Mouse (Mus musculus): Measurements from ENCODE around the gene Mylk4.

The Mylk4 gene

DNA sequence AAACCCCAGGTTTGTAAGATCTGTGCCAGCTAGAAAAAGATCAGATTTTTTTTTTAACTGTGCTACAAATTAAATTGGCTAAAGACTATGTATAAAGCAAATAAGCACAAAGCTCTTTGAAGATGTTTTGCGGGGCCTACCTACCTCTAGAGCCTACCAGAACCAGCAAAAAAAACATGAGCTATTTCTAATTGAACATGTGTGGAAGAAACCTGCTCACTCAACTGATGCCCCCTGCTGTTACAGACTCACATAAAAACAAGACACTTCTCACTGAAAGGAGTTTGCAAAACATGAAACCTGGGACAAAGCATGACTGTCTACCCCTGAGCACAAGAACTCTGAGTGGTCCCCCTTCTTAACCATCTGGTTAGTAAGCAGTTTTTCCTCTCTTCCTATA lies 13.3 kb upstream of the Mylk4 start:
- DNase-seq (ENCODE audit: low read depth, low spot score), result no peak

DNA sequence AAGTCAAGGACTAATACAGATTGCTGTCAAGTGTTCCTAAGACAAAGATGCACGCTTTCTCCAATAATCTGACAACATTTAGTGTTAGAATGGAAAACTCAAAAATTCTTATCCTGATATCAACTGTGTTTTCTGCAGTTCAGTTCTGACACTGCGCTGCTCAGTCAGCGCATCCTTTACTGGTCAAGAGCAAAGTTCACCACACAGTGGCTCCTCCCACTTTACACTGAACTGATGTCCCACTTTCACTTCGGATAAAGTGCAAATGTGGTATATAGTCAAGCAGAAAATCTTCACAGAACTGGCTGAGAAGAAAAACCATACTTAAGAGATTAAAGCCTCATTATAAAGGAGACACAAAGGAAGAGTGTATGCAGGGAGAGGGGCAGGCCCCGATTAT lies 11.4 kb upstream of the Mylk4 start:
- no peak for DNase-seq (ENCODE audit: low read depth, low spot score)

DNA sequence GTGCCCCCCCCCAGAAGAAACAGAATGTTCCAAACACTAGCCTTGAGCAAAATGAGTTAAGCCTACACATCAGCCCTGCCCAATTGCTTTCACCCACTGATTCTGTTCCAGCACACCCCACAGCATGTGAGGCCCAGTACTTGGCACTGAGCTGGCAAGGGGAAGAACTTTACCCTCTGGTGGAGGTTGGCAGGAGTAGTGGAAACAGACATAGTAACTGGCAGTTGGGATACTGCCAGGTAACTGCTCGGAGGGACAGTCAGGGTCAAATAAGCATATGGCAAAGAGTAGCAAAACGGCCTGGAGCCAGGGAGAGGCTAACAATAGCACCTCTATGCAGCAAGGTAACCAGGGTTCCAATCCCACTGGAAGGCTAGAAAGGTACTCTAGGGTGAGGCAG lies 10.9 kb upstream of the Mylk4 start:
- no peak for DNase-seq (ENCODE audit: low read depth, low spot score)

DNA sequence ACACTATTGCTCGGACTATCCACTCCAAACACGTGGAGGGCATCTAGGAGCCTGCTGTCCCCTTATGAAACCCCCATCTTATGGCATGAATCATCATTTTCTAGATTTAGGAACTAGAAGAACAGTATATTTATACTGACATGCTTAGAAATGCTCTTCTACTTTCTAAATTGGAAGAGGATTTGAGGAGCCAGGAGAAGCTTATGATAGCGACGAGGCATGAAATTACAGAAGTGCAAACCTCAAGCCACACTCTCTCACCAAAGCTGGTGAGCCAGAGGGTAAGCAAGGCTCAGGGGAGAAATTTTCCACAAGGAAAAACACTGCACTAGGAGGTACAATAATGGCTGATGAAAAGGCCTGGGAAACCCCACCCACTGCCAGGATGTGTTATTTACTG lies 6.0 kb upstream of the Mylk4 start:
- DNase-seq (ENCODE audit: low read depth, low spot score), result no peak

DNA sequence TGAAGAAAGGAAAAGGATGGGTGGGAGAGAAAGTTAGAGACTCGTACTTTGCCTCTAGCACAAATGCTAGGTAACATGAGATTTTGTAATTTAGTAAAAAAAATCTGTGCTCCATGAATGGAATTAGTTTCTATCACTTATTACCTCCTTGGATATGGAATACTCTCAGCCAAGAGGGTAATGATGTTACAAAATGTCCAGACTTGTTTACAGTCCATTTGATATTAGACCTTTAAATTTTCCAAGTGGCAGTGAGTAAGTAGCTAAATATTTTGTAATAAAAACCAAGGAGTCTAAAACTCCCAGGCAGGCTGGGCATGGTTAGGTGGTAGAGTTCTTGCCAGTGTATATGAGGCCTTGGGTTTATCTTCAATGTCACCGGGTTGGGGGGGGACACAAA lies 3.8 kb upstream of the Mylk4 start:
- DNase-seq (ENCODE audit: low read depth, low spot score), result no peak

DNA sequence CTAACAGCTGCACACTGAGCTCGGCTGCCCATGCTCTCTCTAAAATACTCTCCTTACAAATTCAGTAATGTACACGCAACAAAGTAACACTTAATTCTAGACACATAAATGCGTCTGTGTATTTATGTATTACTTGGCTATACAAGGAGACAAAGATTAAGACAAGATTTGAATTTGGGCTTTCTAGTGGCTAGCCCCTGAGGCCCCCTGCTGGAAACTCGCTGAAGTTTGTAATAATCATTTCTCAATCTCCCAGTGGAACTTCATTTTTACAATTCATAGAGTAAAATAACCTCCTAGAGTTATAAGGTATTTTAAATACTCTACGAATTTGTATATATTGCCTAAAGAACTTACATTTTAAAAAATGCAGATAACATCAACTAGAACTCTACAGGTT lies 699 bp downstream of the Mylk4 start:
- DNase-seq (ENCODE audit: low read depth, low spot score), result no peak

DNA sequence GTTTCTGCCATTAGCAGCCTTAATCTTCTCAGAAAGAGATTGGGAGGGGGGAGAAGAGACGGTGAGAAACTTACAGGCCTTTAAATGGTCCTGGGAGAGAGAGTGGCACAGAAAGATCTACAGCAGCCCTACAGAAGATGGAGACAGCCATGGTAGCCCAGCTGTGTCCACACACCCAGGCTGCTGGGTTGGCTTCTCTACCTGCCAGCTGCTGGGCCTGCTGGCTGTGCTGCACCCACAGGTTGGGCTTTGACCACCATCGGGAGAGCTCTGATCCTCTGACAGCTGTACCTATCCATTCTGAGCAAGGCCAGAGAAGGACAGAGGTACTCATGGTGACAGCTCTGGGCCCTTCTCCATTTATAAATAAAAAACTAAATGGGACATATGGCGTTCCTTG lies 4.9 kb downstream of the Mylk4 start:
- no peak for DNase-seq (ENCODE audit: low read depth, low spot score)

DNA sequence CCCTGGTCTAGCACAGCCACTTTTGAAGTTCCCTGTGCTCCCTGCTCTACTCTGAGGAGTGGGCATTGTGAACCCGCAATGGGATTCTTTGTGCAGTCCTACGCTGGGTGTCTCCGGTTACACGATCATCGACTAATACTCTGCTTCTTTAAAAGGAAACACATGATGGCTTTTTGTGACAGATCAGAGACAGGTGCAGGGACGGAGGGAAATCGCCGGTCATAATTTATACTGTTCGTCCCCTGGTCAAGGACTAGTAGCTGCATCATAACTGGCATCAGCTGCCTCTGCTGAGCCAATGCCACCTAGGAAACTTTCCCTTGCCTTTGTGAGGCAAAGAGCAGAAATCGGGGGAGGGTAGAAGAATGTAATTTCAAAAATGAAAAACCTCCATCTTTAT lies 7.4 kb downstream of the Mylk4 start:
- DNase-seq (ENCODE audit: low read depth, low spot score), result no peak

DNA sequence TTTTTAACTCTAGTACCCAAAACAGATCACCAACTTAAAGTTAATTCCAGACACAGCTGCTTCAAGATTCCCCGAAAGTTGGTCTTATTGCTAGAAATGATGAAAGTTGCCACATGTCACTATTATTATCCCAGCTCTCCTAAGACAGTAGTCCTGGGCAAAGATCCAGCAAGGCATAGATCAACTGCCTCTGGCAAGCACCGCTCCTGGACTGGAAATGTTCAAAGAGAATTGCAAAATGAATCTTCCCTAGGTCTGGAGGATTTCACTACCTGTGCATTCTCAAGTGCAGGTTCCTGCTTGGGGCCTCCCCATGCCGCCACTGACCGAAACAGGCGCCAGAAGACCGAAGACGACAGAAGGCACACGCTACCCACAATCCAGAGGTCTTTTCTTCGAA lies 7.9 kb downstream of the Mylk4 start:
- DNase-seq (ENCODE audit: low read depth, low spot score), result no peak

DNA sequence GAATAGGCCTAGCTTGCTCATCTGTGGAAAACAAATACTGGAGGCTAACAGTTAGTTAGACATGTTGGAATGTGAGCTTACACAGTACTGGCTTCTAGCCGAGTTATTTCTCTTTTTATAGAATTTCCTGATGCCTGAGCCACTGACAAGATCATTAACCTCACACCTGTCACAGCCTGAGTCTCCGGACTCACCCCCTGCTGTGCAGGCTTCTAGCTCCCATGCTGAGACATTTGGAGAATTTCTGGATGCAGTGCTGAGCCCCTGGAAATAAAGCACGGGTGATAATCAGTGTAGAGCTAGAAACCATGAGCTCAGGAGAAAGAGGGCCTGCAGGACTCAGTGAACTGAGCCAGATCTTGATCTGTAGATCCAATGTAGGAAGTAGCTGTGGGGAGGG lies 13.8 kb downstream of the Mylk4 start:
- no peak for DNase-seq (ENCODE audit: low read depth, low spot score)

DNA sequence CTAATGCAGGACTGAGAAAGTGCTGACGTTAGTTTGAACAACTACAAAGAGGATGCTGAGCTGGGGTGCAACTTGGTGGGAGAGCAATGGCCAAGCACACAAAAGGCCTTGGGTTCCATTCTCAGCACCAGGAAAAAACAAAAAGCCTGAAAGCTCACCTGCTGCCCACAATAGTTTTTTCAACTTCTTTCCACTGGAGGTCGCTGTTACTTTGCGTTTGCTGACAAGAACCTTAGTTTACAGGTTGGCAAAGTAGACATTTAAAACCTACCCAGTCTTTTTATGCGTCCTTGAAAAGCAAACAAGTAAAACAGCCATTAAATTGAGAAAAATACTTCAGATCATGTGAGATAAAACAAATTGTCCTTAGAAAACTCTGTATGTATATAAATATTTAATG lies 15.7 kb downstream of the Mylk4 start:
- DNase-seq (ENCODE audit: low read depth, low spot score), result peak; percentile 29

DNA sequence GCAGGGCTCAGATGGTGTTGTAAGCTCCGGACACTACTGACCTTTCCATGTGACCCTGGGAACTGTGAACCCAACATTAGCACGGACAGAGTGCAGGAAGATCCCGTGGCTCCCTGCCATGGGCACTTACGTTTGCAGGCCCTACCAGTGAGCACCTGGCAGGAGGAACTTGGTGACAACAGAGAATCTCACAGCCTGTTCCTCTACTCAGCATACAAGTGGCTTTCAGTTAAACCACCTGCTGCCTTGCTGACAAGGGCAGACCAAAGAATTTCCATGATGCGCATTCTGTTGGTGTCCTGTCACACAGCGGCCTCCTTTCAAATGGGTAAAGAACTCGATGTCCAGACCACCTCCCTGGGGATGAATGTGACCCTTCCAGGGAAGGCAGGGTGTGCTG lies 19.3 kb downstream of the Mylk4 start:
- no peak for DNase-seq (ENCODE audit: low read depth, low spot score)

DNA sequence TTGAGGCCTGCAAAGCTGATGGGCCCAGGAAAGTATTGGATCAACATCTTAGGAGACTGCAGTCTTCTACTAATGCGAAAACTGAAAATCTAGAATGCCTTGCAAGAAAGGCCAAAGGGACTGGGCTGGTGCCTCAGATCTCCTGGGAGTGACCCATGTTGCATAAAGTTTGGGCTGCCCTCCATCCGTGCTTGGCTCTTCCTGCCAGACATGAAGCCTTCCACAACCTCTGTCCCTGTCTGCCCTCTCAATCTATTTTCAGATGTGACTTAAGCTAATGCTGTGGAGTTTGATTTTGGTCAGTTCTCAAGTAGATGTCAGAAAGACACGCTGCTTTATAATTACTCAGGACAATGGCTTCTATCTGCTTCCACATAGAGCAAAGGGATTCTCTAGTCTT lies 20.6 kb downstream of the Mylk4 start:
- no peak for DNase-seq (ENCODE audit: low read depth, low spot score)

DNA sequence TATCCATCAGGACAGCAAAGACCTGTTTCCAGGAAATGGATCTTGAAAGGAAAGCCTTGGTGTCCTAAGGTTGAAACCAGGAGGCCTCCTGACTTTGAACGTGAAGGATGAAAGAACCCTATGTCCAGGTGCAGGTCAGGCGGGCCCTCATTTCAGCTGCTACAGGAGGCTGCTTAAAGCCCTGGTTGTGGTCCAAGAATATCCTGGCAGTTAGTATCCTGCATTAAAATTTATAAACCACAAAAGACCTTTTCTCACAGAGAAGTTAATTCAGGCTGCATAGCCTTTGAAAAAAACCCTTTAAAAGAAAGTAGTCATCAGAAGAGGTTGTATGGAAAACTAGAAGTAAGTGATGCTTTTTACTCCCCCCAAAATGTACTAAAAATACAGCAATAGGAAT lies 23.0 kb downstream of the Mylk4 start:
- no peak for DNase-seq (ENCODE audit: low read depth, low spot score)

DNA sequence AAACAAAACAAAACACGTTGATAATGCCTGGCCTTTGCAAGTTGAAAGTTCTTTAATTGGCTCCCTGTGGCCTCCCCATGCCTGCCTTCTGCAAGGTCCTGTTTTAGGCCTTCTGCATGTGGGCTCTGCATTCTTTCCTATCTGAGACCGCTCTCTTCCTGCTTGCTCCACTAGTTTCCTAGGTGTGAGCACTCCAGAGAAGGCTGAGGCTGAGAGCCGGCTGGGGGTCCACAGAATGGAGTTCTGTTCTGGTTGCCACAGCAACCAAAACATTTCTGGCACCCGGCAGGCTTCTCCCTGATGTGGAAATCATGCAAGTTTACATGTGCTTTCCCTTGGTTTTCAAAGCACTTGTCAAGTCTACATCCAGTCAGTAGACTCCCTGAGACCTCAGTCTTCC lies 24.7 kb downstream of the Mylk4 start:
- no peak for DNase-seq (ENCODE audit: low read depth, low spot score)

DNA sequence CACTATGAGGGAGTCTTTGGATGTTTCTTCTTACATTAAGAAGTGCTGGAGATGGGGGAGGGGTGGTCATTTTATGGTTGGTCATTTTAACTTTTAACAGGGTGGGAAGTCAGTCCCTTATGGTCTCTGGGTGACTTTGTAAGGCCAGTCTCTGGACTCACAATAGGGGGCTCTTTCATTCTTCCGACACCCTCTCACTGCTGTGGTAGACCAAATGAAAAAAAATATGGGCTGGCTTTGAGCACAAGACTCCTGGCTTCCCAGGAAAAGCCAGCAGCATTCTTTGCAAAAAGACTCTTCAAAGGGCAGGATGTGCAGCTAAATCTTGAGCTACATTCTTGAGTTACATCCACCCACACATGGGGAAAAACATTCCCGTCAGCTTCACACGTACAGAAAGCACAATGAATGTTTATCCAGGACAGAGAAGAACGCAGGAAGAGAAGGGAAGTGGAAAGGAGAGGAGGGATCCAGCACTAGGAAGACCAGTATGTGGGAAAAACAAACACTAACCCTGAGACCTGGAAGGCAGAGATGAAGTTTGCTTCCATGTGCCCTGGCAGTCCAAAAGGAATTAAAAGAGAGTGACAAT lies 31.6 kb downstream of the Mylk4 start:
- DNase-seq (ENCODE audit: low read depth, low spot score), result no peak

DNA sequence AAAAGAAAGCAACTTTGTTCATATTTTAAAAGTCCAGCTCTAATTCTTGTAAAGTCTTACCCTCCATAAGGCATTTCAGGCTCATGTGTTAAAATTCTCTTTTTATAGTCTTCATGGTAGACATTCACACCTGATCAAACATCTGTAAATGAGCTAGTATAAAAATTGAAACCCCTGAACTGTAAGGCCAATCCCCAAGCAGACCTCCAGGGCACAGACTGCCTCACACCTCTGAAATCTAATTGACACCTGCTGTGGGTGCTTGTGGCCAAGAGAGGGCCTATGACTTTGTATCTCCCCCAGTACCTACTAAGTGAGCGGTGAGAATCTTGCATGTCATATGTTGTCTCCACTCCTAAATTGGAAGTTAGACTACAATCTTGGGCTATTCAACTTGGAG lies 33.2 kb downstream of the Mylk4 start:
- no peak for DNase-seq (ENCODE audit: low read depth, low spot score)

DNA sequence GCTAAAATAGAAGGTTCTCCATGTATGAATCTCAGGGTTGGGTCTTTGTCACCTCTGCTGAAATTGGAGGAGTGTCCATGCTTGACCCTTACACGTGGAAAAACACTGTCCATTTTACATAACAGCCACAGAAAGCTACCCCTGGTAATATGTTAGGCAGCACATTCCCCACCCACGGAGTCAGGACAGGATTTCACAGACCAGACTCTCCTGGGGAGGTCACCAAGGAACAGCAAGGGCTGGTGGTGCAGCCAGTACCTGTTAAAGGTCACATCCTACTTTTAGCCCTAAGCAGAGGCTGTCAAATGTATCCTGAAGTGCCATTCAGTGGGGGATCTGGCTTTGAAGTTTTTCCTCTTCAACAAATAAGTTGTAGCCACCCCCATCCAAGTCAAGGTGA lies 35.3 kb downstream of the Mylk4 start:
- DNase-seq (ENCODE audit: low read depth, low spot score), result no peak

DNA sequence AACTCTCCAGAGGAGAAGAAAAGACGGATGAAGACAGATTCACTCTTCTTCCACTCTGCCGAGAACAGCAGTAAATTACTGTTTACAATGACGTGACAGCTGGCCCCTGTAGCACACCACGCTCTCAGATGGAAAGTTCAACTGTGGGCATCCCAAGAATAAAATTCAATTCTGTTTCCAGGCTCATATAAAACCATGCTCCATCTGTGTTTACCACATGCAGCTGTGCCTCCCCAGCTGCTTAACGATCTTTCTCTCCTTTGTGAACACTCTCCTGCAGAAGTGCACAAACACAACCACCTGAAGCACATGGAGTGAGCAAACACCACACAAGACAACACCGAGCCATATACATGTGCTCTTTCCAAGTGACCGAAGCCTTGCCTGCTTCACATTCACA lies 42.6 kb downstream of the Mylk4 start:
- DNase-seq (ENCODE audit: low read depth, low spot score), result no peak

DNA sequence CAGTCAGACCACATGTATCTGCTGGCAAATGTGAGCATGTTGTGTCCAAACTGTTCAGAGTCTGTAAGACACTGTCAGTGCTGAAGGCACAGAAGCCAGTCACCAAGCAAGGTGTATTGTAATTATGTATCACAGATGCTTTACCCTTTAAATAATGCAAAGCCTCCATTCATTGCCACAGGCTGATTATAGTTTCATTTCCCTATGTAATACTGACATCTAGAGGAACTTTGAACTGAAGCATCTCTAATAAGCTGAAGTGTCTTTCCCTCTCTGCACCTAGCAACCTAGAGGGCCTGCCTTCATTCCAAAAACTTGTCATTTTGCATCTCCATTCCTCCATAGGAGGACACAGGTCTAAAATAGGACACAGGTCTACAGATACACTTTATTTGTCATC lies 52.5 kb downstream of the Mylk4 start:
- no peak for DNase-seq (ENCODE audit: low read depth, low spot score)

DNA sequence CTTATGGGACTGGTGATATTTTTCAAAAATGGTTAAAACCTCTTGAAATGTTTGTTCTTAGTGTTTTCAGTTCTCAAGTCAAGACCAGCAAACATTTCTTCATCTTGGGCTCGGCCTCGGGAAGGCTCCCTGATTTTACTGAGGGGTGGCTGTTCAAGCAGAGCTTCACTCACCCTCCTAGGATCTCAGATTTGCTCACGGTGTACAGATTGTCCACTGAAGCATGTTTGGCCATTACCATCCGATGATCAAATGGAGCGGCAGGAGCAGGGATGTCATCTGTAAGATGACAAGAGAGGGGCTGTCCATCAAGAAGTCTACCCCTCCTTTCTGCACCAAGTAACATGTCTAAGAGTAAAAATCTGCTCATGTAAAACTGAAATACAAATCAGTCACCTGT lies 59.1 kb downstream of the Mylk4 start:
- no peak for DNase-seq (ENCODE audit: low read depth, low spot score)

DNA sequence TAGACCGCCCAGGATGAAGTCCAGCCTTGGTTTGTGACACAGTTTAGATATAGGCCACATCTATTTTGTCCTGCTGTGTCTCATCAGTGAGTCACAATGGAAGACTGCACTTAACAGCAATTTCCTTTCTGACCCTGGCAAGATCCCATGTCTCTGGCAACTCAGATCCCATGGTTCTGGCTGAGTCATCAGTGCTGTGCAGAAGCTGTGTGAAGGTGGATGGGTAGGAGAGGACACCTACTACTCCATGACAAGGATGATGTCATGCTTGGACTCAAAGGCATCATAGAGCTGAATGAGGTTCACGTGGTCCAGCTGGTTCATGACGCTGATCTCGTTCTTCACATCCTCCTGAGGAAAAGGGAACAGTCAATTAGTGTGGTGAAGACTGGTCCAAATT lies 62.0 kb downstream of the Mylk4 start:
- DNase-seq (ENCODE audit: low read depth, low spot score), result no peak

DNA sequence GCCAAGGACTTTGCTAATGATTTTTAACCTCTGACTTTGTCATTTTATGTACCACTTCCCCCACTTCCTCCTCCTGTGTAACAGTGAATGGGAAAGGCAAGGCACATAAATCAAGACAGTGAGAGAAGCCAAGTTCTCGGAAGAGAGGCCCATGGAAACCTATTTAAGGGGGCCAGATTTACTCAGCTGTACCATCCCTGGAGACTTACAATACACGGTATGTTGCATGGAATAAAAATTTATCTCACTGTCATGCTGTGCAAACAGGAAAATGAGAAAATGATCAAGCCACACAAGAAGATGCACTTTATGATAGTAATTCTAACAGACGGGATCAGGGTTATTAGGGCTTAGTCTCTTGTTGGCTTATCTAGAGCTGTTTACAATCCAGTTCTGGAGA lies 64.5 kb downstream of the Mylk4 start:
- no peak for DNase-seq (ENCODE audit: low read depth, low spot score)

DNA sequence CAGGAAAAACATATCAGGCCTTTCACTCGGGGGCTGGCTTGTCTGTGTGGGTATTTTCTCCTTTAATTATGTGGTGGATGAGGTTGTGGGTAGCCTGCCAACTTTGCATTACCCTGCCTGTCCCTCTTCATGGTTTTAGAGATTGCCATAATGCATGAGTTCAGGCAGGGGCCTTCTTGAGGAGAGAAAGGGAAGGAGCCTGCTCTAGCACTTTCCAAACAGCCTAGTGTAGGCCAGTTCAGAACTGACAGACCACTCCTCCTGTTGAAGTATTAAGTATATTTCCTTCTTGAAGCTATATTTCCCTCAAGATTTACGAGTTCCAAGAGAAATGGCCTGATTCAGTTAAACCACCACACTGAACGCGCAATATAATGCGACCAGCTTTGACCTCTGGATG lies 66.0 kb downstream of the Mylk4 start:
- DNase-seq (ENCODE audit: low read depth, low spot score), result no peak

DNA sequence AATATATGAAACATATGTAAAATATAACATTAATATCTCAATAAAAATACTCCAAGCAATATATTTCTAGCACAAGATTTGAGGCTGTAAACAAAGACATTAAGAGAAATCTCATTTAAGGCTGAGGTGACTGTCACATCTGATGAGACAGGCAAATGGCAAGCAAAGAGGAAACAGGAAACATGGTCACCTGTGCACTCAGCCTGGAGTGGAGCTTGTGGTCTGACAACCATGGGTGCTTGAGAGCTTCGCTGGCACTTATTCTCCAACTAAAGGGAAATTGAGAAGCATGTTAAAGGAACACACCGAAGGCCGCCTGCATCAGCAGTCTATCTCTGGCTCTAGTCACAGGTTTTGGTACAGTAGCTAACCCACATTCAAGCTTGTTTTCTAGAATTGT lies 71.2 kb downstream of the Mylk4 start:
- no peak for DNase-seq (ENCODE audit: low read depth, low spot score)
